8 mouse cellular contexts compared by ENCODE assay signal in genomic region chr1:131523794-131524193, GRCm38 (mm10). TPM values are rescaled to one million over a fixed set of nuclear protein-coding genes. Genes with fewer than 3 reads are reported as not detected.
A peak's percentile ranks its signal among the peaks of the same experiment; 100 is the strongest.
DNase-seq lines count a peak whose midpoint lies in the region; ATAC-seq lines count a peak whose summit lies in the region.

No protein-coding gene starts in this region.

- peak overlapping the region; percentile 89 for H3K4me3 ChIP-seq in heart, embryonic 11.5 days (ENCODE audit: low read depth, low read length)
- peak overlapping the region; percentile 94 for H3K4me3 ChIP-seq in forebrain, embryonic 16.5 days (replicated peaks; ENCODE audit: low read length)
- peak overlapping the region; percentile 80 for H3K4me3 ChIP-seq in macrophage (ENCODE audit: inconsistent target)

- H3K79me2 ChIP-seq in macrophage (ENCODE audit: inconsistent target), result peaks cover 79% of the 10 kb centered on the region

- no peaks in the 10 kb centered on the region for H3K9me3 ChIP-seq in heart, embryonic 11.5 days (replicated peaks; ENCODE audit: control insufficient read depth, low read length)
- H3K9me3 ChIP-seq in forebrain, embryonic 16.5 days (ENCODE audit: control insufficient read depth, low read length), result no peaks in the 10 kb centered on the region

- no peak overlapping the region; the same call in 1 of the 2 replicates for H3K9ac ChIP-seq in heart, embryonic 11.5 days (ENCODE audit: low read depth, low read length)
- peak overlapping the region; percentile 85 for H3K9ac ChIP-seq in forebrain, embryonic 16.5 days (replicated peaks; ENCODE audit: low read depth, low read length)

- no peak overlapping the region for H3K27ac ChIP-seq in heart, embryonic 11.5 days (ENCODE audit: low read depth, low read length)
- H3K27ac ChIP-seq in forebrain, embryonic 16.5 days (ENCODE audit: low read length), result peak overlapping the region; percentile 24
- H3K27ac ChIP-seq in macrophage, result peak overlapping the region; percentile 91; the same call in 1 of the 2 replicates

- peaks cover 37% of the 10 kb centered on the region for H3K4me1 ChIP-seq in heart, embryonic 11.5 days (ENCODE audit: control insufficient read depth, insufficient read depth, low read length)
- H3K4me1 ChIP-seq in forebrain, embryonic 16.5 days (replicated peaks; ENCODE audit: control insufficient read depth, insufficient read depth, low read length), result peaks cover 38% of the 10 kb centered on the region

- intact Hi-C loops in gastrocnemius, postnatal 14 days (cut with DNase I; ENCODE audit: low total_unique reads), result no loop called here

- H3K27me3 ChIP-seq in heart, embryonic 11.5 days (ENCODE audit: control insufficient read depth, insufficient read depth, low read length), result no peaks in the 10 kb centered on the region
- no peaks in the 10 kb centered on the region for H3K27me3 ChIP-seq in forebrain, embryonic 16.5 days (replicated peaks; ENCODE audit: control insufficient read depth, insufficient read depth, low read length)

- H3K4me2 ChIP-seq in heart, embryonic 11.5 days, result peak overlapping the region; percentile 86
- H3K4me2 ChIP-seq in forebrain, embryonic 16.5 days (ENCODE audit: low read length), result peak overlapping the region; percentile 74

- DNase-seq in heart, adult 9 months (ENCODE audit: low spot score in 2 of 2), result no peak
- peak; percentile 7 for DNase-seq in ZHBTc4 (ENCODE audit: low read depth, low spot score)
- DNase-seq in ovary, postnatal 10 days (ENCODE audit: low spot score), result no peak
- DNase-seq in gastrocnemius, adult 18-20 months (ENCODE audit: low spot score), result no peak
- no peak for DNase-seq in gastrocnemius, postnatal 14 days

- no peak for ATAC-seq in heart, embryonic 11.5 days (replicated peaks; ENCODE audit: insufficient number of reproducible peaks, low FRiP score, low TSS enrichment)
- no peak for ATAC-seq in forebrain, embryonic 16.5 days

- 59% methylated on average over 3 of the region's 3 CpGs for WGBS in heart, embryonic 11.5 days (ENCODE audit: insufficient replicate concordance)
- WGBS in forebrain, embryonic 16.5 days, result 41% methylated on average over 3 of the region's 3 CpGs
- 89% methylated on average over 3 of the region's 3 CpGs for WGBS in macrophage (ENCODE audit: missing documents)

- H3K36me3 ChIP-seq in heart, embryonic 11.5 days (ENCODE audit: control insufficient read depth, insufficient read depth, low read length), result no peaks in the 10 kb centered on the region
- no peaks in the 10 kb centered on the region for H3K36me3 ChIP-seq in forebrain, embryonic 16.5 days (ENCODE audit: control insufficient read depth, insufficient read depth)
- no peaks in the 10 kb centered on the region for H3K36me3 ChIP-seq in macrophage (ENCODE audit: inconsistent target)

RNA-seq across cellular contexts. Expression of gene Srgap2, which starts 3.4 kb away (rescaled TPM):
- polyA plus RNA-seq in heart, embryonic 11.5 days (2014; fragmentation: Nextera tagmentation; extraction: Ambion mirVana), result 19.4 and 23.3 TPM in 2 replicates
- 29.2 and 35.1 TPM in 2 replicates for polyA plus RNA-seq in forebrain, embryonic 16.5 days (2015; fragmentation: Nextera tagmentation; extraction: Ambion mirVana)
- 1,000 to 10,000 TPM in 10 of 26 experiments, 100 to 1,000 TPM in 16; 400 to 1,386 (median 781) TPM for total RNA-seq in macrophage (2018; cell fraction: chromatin; rRNA removed)
- 100 to 1,000 TPM in 25 of 26 experiments, 10 to 100 TPM in 1; 90.5 to 280 (median 160) TPM for total RNA-seq in macrophage (2018; cell fraction: cytosol; rRNA removed)
- 100 to 1,000 TPM; 247 to 710 (median 458) TPM for total RNA-seq in macrophage (2018; cell fraction: nucleus; rRNA removed)
- 107 to 111 TPM (median 110 TPM) in 3 replicates for polyA plus RNA-seq in macrophage (2018)
- 10 to 100 TPM in 1 of 2 experiments, 1 to 10 TPM in 1; 8.4 to 13.2 TPM for total RNA-seq in gastrocnemius, adult 18-20 months (2021)
- 10 to 100 TPM; 21.2 to 21.5 TPM for total RNA-seq in gastrocnemius, postnatal 14 days (2021)

RNA-seq across cellular contexts. Expression of gene Fam72a, which starts 3.9 kb away (rescaled TPM):
- 3.2 and 3.4 TPM in 2 replicates for polyA plus RNA-seq in heart, embryonic 11.5 days (2014; fragmentation: Nextera tagmentation; extraction: Ambion mirVana)
- polyA plus RNA-seq in forebrain, embryonic 16.5 days (2015; fragmentation: Nextera tagmentation; extraction: Ambion mirVana), result 1.7 and 3.0 TPM in 2 replicates
- 10 to 100 TPM in 10 of 26 experiments, 1 to 10 TPM in 16; 1.0 to 19.6 (median 5.3) TPM for total RNA-seq in macrophage (2018; cell fraction: chromatin; rRNA removed)
- 10 to 100 TPM in 2 of 26 experiments, 1 to 10 TPM in 23, under 1 TPM in 1; 0.85 to 11.1 (median 3.3) TPM for total RNA-seq in macrophage (2018; cell fraction: cytosol; rRNA removed)
- 10 to 100 TPM in 13 of 26 experiments, 1 to 10 TPM in 13; 2.0 to 33.8 (median 9.0) TPM for total RNA-seq in macrophage (2018; cell fraction: nucleus; rRNA removed)
- polyA plus RNA-seq in macrophage (2018), result 1.5 to 5.9 TPM (median 2.1 TPM) in 3 replicates
- under 1 TPM; 0.24 to 0.39 TPM for total RNA-seq in gastrocnemius, adult 18-20 months (2021)
- under 1 TPM; 0.49 to 0.72 TPM for total RNA-seq in gastrocnemius, postnatal 14 days (2021)
